Mouse (Mus musculus): ENCODE data around the gene Bend7.

GRCm38 (mm10) chr2:4832166-4832565, 114.5 kb downstream of the Bend7 start:
- TF ChIP-seq CTCF (conservative IDR thresholded peaks at IDR 0.05; ENCODE audit: insufficient read depth, insufficient read length, low read depth, low read length) = no peak
- TF ChIP-seq POLR2A (IDR thresholded peaks at IDR 0.05; ENCODE audit: low read depth, low read length) = no peak
